Mouse (Mus musculus) macrophage (primary cell): ENCODE measurements around the gene Yipf7. TPM values are rescaled to one million over a fixed set of nuclear protein-coding genes. Genes with fewer than 3 reads are reported as not detected.
A peak's percentile ranks its signal among the peaks of the same experiment; 100 is the strongest.

ENCODE experiments used
- H3K27ac ChIP-seq: fragments of 350-480 bp; formaldehyde crosslinking; 2 replicates; pipeline ENCODE4 v1.9.0; 2021
- H3K36me3 ChIP-seq: fragments of 350-480 bp; formaldehyde crosslinking; 2 replicates; pipeline ENCODE4 v1.9.0; 2021; ENCODE audit errors: inconsistent target
- H3K4me3 ChIP-seq: fragments of 350-480 bp; formaldehyde crosslinking; 2 replicates; pipeline ENCODE4 v1.9.0; 2021; ENCODE audit errors: inconsistent target
- H3K79me2 ChIP-seq: fragments of 350-480 bp; formaldehyde crosslinking; 2 replicates; pipeline ENCODE4 v1.9.0; 2021; ENCODE audit errors: inconsistent target
- WGBS: methylation state at CpG from one replicate; pipeline ENCODE4 v1.1.7; 2026; ENCODE audit warnings: inconsistent platforms; ENCODE audit not compliant: missing documents; 5-methylcytosine and 5-hydroxymethylcytosine counted together
- polyA plus RNA-seq: library from polyadenylated mRNA; stranded (reverse); fragments of 250-400 nt; gene quantifications from 3 replicates; pipeline ENCODE4 v1.2.4, GENCODE M21; 2018; ENCODE audit warnings: inconsistent platforms
- total RNA-seq, 78 experiments: library from RNA; depleted of rRNA; stranded (reverse); fragments of 250-400 nt; gene quantifications; 1 replicate in 9 of 78; 2 replicates in 24 of 78; 3 replicates in 43 of 78; 4 replicates in 2 of 78; pipeline ENCODE4 v1.2.4; 2018; ENCODE audit warnings: inconsistent platforms in 56 of 78

Gene Yipf7
- 1 to 10 TPM in 1 of 26 experiments, under 1 TPM in 1, not detected in 24; 0.73 to 2.0 TPM for total RNA-seq (2018; cell fraction: chromatin; rRNA removed)
- under 1 TPM in 15 of 26 experiments, not detected in 11; 0.14 to 0.84 (median 0.32) TPM for total RNA-seq (2018; cell fraction: cytosol; rRNA removed)
- total RNA-seq (2018; cell fraction: nucleus; rRNA removed) = under 1 TPM in 1 of 26 experiments, not detected in 25; 0.59 TPM
- polyA plus RNA-seq = 0.51 to 1.1 TPM in 2 of 3 replicates, not detected in the other

- 64% methylated on average over 4 of the region's 4 CpGs for WGBS
- H3K4me3 ChIP-seq = no peak within 1 kb of the TSS
- H3K79me2 ChIP-seq = no peaks in the 10 kb centered on the region
- H3K36me3 ChIP-seq = no peaks in the 10 kb centered on the region
- no peak within 1 kb of the TSS for H3K27ac ChIP-seq
Measured at GRCm38 (mm10) chr5:69542489-69542888, at the start of gene Yipf7. TSS of gene Yipf7 (minus strand) at chr5:69542648.

GRCm38 (mm10) chr5:69591640-69592461 lies 49.4 kb upstream of the Yipf7 start, which contains the start of gene Gnpda2:
TSS of gene Gnpda2 (minus strand) at chr5:69592340.
- 4% methylated on average over 42 of the region's 42 CpGs for WGBS
- peak within 1 kb of the TSS; percentile 65 for H3K4me3 ChIP-seq
- peaks cover 10% of the 10 kb centered on the region; the same call in 1 of the 2 replicates for H3K79me2 ChIP-seq
- H3K36me3 ChIP-seq = no peaks in the 10 kb centered on the region
- H3K27ac ChIP-seq = no peak within 1 kb of the TSS

GRCm38 (mm10) chr5:69557404-69557935 lies 15.0 kb upstream of the Yipf7 start:
- Histone ChIP-seq H3K4me3 (peak overlapping the region; percentile 71), H3K36me3 (peaks cover 23% of the 10 kb centered on the region), H3K79me2 (peaks cover 12% of the 10 kb centered on the region; the same call in 1 of the 2 replicates), H3K27ac (no peak overlapping the region)
- 9% methylated on average over 16 of the region's 16 CpGs for WGBS

GRCm38 (mm10) chr5:69556628-69557403 lies 14.4 kb upstream of the Yipf7 start, which contains the start of gene Guf1:
TSS of gene Guf1 (plus strand) at chr5:69556923.
- H3K4me3 ChIP-seq = peak within 1 kb of the TSS; percentile 71
- 0% methylated on average over 56 of the region's 72 CpGs for WGBS
- H3K36me3 ChIP-seq = peaks cover 19% of the 10 kb centered on the region
- no peak within 1 kb of the TSS for H3K27ac ChIP-seq
- peaks cover 12% of the 10 kb centered on the region; the same call in 1 of the 2 replicates for H3K79me2 ChIP-seq

DNA sequence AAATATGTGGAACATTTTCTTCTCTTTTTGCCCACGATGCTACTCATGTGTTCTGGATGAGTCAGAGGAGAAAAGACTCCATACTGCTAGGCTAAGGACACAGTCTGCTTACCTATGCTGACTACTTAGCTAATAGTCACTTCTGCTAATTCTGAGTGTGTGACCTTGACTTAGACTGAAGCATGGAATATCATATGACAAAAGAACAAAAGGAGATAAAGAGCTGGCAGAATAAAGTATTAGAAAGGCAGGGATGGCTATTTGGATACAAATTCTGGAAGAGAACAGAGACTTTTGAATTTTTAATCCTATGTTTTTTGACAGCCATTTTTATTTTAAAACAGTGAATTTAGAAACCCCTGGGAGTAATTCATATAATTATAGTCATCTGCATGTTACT lies 768 bp downstream of the Yipf7 start:
- H3K79me2 ChIP-seq = no peaks in the 10 kb centered on the region
- no peak overlapping the region for H3K4me3 ChIP-seq
- H3K36me3 ChIP-seq = no peaks in the 10 kb centered on the region
- H3K27ac ChIP-seq = no peak overlapping the region
- 73% methylated on average over 1 of the region's 1 CpGs for WGBS

DNA sequence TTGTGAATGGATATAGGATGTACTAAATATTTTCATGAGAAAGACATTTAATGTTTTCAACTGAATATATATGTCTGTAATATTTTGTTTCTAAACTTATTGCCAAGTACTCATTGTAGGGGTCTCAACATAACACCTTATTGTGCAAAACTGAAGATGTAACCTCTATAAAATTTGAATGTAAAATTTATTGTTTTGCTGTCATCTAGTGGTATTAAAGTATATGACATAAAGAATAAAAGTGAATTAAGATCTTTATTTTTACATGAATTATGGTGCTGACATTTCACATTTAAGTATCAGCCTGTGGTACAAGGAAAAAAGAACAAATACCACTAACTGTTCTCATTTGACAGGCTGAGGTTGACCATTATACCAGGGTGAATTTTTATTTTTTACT lies 18.5 kb downstream of the Yipf7 start:
- Histone ChIP-seq H3K4me3 (no peak overlapping the region), H3K27ac (no peak overlapping the region), H3K36me3 (no peaks in the 10 kb centered on the region), H3K79me2 (no peaks in the 10 kb centered on the region)

GRCm38 (mm10) chr5:69522064-69522463 lies 20.4 kb downstream of the Yipf7 start:
- peak overlapping the region; percentile 6; the same call in 1 of the 2 replicates for H3K4me3 ChIP-seq
- WGBS = 26% methylated on average over 5 of the region's 5 CpGs
- no peak overlapping the region for H3K27ac ChIP-seq
- H3K79me2 ChIP-seq = no peaks in the 10 kb centered on the region
- H3K36me3 ChIP-seq = no peaks in the 10 kb centered on the region

DNA sequence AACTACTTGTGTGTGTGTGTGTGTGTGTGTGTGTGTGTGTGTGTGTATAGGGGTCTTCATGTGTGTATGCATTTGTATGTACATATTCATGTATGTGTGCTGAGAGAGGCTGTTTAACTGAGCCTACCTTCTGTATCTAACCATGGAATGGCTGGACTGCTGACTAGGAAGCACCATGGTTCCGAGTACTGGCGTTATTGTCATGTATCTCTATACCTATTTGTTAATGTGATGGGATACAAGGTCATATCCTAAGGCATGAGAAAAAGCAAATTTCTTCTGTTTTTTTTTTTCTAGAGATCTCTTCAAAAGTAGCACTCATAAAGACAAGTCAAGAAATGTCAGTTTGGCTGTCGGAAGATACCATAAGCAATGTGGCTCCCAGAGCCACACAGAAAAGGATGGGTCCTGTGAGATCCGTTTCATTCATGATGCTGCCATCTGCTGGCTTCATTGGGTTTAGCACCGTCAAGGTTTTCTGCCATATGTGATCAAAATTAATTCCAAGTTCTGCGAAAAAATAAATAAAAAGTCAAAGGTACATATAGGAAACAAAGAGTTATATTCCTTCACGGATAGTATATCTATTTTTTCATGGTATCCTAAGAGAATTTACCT lies 21.7 kb downstream of the Yipf7 start:
- WGBS = 35% methylated on average over 7 of the region's 7 CpGs

DNA sequence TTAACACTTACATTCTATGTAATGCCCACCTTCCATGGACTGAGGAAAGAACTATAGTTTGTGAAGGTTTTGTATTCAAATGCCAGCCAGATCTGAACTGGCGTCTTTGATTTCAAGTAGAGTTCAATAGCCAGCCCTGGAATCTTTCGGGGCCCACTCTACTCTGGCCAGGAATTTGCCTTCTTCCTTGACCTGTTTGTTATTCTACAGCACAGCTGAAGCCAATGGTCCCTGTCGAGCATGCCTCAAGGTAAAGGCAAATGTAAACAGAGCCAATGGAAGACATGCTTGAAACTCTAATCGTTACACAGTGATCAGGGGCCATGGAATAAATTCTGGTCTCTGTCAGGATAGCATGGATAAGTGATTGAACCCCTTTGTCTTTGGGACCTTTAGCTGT lies 30.2 kb downstream of the Yipf7 start:
- H3K79me2 ChIP-seq = no peaks in the 10 kb centered on the region
- WGBS = 77% methylated on average over 4 of the region's 4 CpGs
- no peaks in the 10 kb centered on the region for H3K36me3 ChIP-seq
- no peak overlapping the region for H3K27ac ChIP-seq
- H3K4me3 ChIP-seq = no peak overlapping the region

More for the DNA sequence above, 21.7 kb downstream of the Yipf7 start:
- Histone ChIP-seq H3K27ac (no peak overlapping the region), H3K79me2 (no peaks in the 10 kb centered on the region), H3K4me3 (no peak overlapping the region), H3K36me3 (no peaks in the 10 kb centered on the region)

DNA sequence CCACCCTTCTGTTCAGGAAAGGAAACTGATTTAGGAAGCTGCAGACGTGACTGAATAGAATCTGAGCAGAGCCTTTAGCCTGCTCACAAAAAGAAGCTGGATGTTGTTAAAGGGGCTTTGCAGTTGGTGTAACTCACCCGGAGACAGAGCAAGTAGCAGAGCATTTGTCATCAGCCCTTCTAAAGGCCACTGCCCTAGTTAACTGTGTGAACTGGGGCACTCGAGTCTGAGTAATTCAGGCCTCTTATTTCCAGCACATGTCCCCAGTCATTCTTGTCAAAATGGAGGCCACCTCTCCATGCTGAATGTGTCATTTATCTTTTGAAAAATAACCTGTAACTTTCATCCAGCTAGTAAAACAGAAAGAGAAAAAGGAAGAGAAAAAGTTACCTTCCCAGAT lies 30.8 kb downstream of the Yipf7 start:
- H3K4me3 ChIP-seq = no peak overlapping the region
- no peaks in the 10 kb centered on the region for H3K36me3 ChIP-seq
- H3K27ac ChIP-seq = no peak overlapping the region
- H3K79me2 ChIP-seq = no peaks in the 10 kb centered on the region
- 57% methylated on average over 3 of the region's 3 CpGs for WGBS

DNA sequence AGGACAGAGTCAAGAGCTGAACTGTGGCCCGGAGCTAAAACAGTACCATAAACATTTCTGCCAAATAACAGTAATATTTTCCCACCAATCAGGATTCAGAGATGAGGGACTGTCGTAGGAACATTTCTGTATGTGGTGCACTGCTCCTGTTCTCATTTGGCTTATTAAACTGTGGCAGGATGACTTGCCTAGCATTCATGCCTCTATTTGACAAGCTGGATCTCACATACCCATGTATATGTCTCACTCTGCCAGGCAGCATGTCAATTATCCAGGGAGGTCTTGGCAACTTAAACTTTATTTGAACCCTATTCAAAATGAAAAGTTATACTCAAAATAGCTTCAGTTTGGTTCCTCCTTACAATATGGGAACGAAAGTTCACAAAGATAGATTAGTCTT lies 35.4 kb downstream of the Yipf7 start:
- H3K4me3 ChIP-seq = no peak overlapping the region
- 83% methylated on average over 3 of the region's 3 CpGs for WGBS
- no peaks in the 10 kb centered on the region for H3K36me3 ChIP-seq
- H3K27ac ChIP-seq = no peak overlapping the region
- H3K79me2 ChIP-seq = no peaks in the 10 kb centered on the region

DNA sequence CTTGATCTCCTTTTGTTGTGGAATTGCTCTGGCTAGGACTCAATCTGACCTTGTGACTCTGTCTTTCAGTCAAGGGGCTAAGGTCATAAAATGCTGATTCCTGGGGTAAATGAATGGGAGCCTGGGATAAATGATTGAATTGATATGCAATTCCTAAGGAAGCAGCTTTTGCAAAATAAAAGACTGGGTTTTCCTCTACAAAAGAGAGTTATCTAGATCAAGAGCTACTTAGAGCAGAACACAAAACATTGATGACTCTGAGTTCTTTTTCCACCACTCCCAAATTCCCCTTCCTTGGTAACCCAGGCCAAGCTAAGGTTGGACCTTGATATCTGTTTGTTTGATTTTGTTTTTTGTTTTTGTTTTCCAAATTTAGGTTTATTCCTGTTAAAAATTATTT lies 53.4 kb downstream of the Yipf7 start:
- Histone ChIP-seq H3K36me3 (no peaks in the 10 kb centered on the region), H3K27ac (no peak overlapping the region), H3K4me3 (no peak overlapping the region), H3K79me2 (no peaks in the 10 kb centered on the region)

- H3K79me2 ChIP-seq = no peaks in the 10 kb centered on the region
- no peak overlapping the region for H3K27ac ChIP-seq
- 41% methylated on average over 1 of the region's 1 CpGs for WGBS
- no peak overlapping the region for H3K4me3 ChIP-seq
- no peaks in the 10 kb centered on the region for H3K36me3 ChIP-seq
Measured at GRCm38 (mm10) chr5:69467520-69467919, 74.9 kb downstream of the Yipf7 start.
